Mouse (Mus musculus): Measurements from ENCODE around the gene Wdr4. TPM values are rescaled to one million over a fixed set of nuclear protein-coding genes. Genes with fewer than 3 reads are reported as not detected.
A peak's percentile ranks its signal among the peaks of the same experiment; 100 is the strongest.
"Not testable (repeated sequence)": the region's sequence is repeated elsewhere in the genome, so short reads cannot be mapped to it uniquely, and the experiment has no call there.

Gene Wdr4
- polyA plus RNA-seq, 1 experiment from 2014 or later = 33.4 TPM

DNA sequence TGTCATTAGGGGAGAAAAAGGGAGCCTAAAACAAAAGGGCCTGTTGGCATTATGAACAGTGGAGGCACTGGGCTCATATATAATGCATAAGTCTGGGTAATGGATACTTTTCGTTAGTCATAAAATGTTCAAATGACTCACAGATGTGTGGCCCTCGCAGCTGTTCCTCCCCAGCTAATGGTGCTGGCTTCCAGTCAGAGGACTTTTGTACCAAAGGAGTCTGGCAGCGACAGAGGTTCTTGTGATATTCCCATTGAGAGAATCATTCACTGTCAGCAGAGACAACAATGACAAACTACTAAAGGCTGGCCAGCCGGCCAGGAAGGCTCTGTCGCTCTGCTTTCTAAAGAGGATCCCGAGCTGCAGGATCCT is 21.7 kb upstream of the Wdr4 start:
- Histone ChIP-seq H3K36me3 (ENCODE audit: control insufficient read depth, insufficient read depth, low read length) (no peaks in the 10 kb centered on the region), H3K9ac (ENCODE audit: low read depth, low read length) (0 out of 2 replicates have a peak overlapping the region, but pooled peaks have one; percentile 29), H3K9me3 (ENCODE audit: control insufficient read depth, low read length) (no peaks in the 10 kb centered on the region), H3K27ac (ENCODE audit: low read depth, low read length) (peak overlapping the region; percentile 67), H3K4me3 (ENCODE audit: low read depth, low read length) (no peak overlapping the region), H3K4me1 (replicated peaks; ENCODE audit: control insufficient read depth, insufficient read depth, low read length) (no peaks in the 10 kb centered on the region), H3K4me2 (replicated peaks; ENCODE audit: low read depth, low read length) (no peak overlapping the region), H3K27me3 (ENCODE audit: control insufficient read depth, insufficient read depth, low read length) (no peaks in the 10 kb centered on the region)
- ATAC-seq (ENCODE audit: low FRiP score) (no peak), DNase-seq (ENCODE audit: low spot score) (peak; percentile 34)
- WGBS = 24% methylated on average over 6 of the region's 6 CpGs

DNA sequence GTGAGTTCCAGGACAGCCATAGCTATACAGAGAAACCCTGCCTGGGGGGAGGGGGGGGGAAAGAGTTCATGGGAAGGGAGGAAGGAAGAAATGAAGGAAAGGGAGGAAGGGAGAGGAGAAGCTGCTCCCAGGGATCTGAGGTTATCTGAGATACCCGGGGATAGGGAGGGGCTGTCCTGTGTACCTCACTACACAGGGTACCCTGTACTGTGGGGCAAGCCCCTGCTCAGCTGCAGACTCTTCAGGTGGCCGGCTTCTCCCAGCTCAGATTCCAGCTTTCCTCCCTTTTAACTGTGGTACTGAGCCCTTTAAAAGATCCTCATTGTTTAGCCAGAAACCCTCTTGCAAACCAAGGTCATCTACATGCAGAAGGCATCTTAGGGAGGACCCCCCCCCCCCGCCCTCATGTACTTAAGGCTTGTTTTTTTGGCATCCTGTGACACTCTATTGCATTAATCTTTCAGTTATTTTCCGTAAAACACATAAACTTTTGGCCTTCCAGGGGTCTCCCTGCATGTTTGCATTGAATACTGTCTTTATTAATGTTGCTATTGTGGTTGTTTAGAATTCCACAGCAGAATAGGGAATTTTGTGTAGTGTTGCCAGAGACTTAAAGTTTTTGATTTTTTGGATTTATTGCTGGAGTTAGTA is 21.2 kb upstream of the Wdr4 start:
- no peak overlapping the region for H3K4me3 ChIP-seq (ENCODE audit: low read depth, low read length)
- no peak overlapping the region for H3K4me2 ChIP-seq (replicated peaks; ENCODE audit: low read depth, low read length)
- H3K9me3 ChIP-seq (ENCODE audit: control insufficient read depth, low read length) = no peaks in the 10 kb centered on the region
- H3K9ac ChIP-seq (ENCODE audit: low read depth, low read length) = 0 out of 2 replicates have a peak overlapping the region, but pooled peaks have one; percentile 29
- DNase-seq (ENCODE audit: low spot score) (no peak), ATAC-seq (ENCODE audit: low FRiP score) (no peak)
- peaks cover under 1% of the 10 kb centered on the region; the same call in 1 of the 2 replicates for H3K4me1 ChIP-seq (replicated peaks; ENCODE audit: control insufficient read depth, insufficient read depth, low read length)
- no peaks in the 10 kb centered on the region for H3K27me3 ChIP-seq (ENCODE audit: control insufficient read depth, insufficient read depth, low read length)
- H3K36me3 ChIP-seq (ENCODE audit: control insufficient read depth, insufficient read depth, low read length) = no peaks in the 10 kb centered on the region
- 58% methylated on average over 4 of the region's 4 CpGs for WGBS
- H3K27ac ChIP-seq (ENCODE audit: low read depth, low read length) = peak overlapping the region; percentile 67

DNA sequence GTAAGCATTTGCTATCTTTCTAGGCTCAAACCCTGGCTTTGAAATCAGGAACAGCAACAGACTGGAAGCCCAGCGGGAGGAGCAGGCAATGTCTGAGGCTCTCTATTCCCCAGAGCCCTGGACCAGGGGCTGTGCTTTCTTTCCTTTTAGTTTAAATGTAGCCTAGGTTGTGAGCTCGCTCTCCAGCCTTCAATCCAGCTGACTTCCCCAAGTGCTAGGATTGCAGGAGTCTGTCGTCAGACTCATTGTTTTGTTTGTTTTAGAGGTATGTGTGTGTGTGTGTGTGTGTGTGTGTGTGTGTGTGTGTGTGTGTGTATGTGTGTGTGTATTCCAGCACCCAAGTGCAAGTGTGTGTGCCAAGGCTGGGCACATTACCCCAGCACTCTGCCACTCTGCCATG is 20.3 kb upstream of the Wdr4 start:
- Histone ChIP-seq H3K27ac (ENCODE audit: low read depth, low read length) (no peak overlapping the region), H3K4me2 (replicated peaks; ENCODE audit: low read depth, low read length) (no peak overlapping the region), H3K9me3 (ENCODE audit: control insufficient read depth, low read length) (no peaks in the 10 kb centered on the region), H3K9ac (ENCODE audit: low read depth, low read length) (no peak overlapping the region), H3K4me1 (replicated peaks; ENCODE audit: control insufficient read depth, insufficient read depth, low read length) (peaks cover 5% of the 10 kb centered on the region), H3K27me3 (ENCODE audit: control insufficient read depth, insufficient read depth, low read length) (no peaks in the 10 kb centered on the region), H3K36me3 (ENCODE audit: control insufficient read depth, insufficient read depth, low read length) (no peaks in the 10 kb centered on the region), H3K4me3 (ENCODE audit: low read depth, low read length) (no peak overlapping the region)
- ATAC-seq (ENCODE audit: low FRiP score) = no peak
- WGBS = 57% methylated on average over 3 of the region's 3 CpGs
- no peak for DNase-seq (ENCODE audit: low spot score)

DNA sequence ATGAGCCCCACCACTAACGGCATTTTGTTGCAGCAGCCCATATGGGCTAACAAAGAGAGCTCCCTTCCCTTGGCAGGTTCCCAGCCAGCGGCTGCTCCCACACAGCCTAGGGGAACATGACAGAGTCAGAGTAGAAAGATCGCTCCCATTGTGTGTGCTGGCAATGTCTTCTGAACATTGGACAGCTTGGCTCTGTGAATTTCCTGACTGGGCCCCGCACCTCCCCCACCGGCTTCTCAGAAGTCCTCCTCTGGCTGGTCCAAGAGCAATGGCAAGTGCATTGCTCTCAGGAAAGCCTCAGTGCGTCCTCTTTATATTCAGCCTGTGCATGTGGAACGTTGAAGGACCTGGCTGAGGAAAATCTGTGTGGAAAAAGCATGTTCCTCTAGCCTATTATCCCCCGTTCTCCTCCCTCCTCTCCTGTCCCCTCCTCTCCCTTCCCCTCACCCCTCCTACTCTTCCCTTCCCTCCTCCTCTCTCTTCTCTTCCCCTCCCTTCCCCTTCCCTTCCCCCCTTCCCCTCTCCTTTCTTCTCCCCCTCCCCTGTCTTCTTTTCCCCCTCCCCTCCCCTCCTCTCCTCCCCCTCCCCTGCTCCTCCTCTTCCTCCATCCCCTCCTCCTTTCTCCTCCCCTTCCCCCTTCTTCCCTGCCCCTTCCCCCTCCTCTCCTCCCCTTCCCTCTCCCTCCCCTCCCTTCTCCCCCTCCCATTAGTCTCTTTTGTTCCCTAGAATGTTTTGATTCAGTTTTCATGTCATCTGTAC is 16.3 kb upstream of the Wdr4 start:
- no peaks in the 10 kb centered on the region for H3K36me3 ChIP-seq (ENCODE audit: control insufficient read depth, insufficient read depth, low read length)
- H3K9me3 ChIP-seq (ENCODE audit: control insufficient read depth, low read length) = no peaks in the 10 kb centered on the region
- peak; percentile 75 for ATAC-seq (ENCODE audit: low FRiP score)
- peak; percentile 55 for DNase-seq (ENCODE audit: low spot score)
- H3K4me3 ChIP-seq (ENCODE audit: low read depth, low read length) = no peak overlapping the region
- no peaks in the 10 kb centered on the region for H3K27me3 ChIP-seq (ENCODE audit: control insufficient read depth, insufficient read depth, low read length)
- H3K4me2 ChIP-seq (replicated peaks; ENCODE audit: low read depth, low read length) = peak overlapping the region; percentile 5; the same call in 1 of the 2 replicates
- peaks cover 5% of the 10 kb centered on the region for H3K4me1 ChIP-seq (replicated peaks; ENCODE audit: control insufficient read depth, insufficient read depth, low read length)
- WGBS = 33% methylated on average over 8 of the region's 8 CpGs
- H3K27ac ChIP-seq (ENCODE audit: low read depth, low read length) = peak overlapping the region; percentile 84
- H3K9ac ChIP-seq (ENCODE audit: low read depth, low read length) = peak overlapping the region; percentile 43

DNA sequence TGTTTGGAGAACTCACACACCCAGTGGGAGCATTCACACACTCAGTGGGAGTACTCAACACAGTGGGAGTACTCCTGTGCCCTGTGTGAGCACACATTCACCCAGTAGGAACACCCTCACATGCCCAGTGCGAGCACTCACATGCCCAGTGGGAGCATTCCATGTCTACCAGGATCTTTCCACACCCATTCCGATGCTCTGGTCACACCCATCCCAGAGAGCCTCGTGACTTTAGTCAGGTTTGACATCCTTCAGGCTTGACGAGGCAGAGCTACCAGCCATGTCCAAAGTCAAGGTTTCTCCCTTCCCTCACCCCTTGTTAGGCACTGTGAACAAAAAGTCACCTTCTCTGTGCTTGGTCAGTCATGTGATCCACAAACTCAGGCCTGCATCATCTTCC is 15.6 kb upstream of the Wdr4 start:
- peaks cover 5% of the 10 kb centered on the region for H3K4me1 ChIP-seq (replicated peaks; ENCODE audit: control insufficient read depth, insufficient read depth, low read length)
- ATAC-seq (ENCODE audit: low FRiP score) (peak; percentile 33), DNase-seq (ENCODE audit: low spot score) (no peak)
- H3K27ac ChIP-seq (ENCODE audit: low read depth, low read length) = peak overlapping the region; percentile 84
- H3K9me3 ChIP-seq (ENCODE audit: control insufficient read depth, low read length) = no peaks in the 10 kb centered on the region
- no peaks in the 10 kb centered on the region for H3K36me3 ChIP-seq (ENCODE audit: control insufficient read depth, insufficient read depth, low read length)
- no peaks in the 10 kb centered on the region for H3K27me3 ChIP-seq (ENCODE audit: control insufficient read depth, insufficient read depth, low read length)
- H3K4me3 ChIP-seq (ENCODE audit: low read depth, low read length) = no peak overlapping the region
- no peak overlapping the region for H3K4me2 ChIP-seq (replicated peaks; ENCODE audit: low read depth, low read length)
- WGBS = 76% methylated on average over 4 of the region's 4 CpGs
- no peak overlapping the region for H3K9ac ChIP-seq (ENCODE audit: low read depth, low read length)

DNA sequence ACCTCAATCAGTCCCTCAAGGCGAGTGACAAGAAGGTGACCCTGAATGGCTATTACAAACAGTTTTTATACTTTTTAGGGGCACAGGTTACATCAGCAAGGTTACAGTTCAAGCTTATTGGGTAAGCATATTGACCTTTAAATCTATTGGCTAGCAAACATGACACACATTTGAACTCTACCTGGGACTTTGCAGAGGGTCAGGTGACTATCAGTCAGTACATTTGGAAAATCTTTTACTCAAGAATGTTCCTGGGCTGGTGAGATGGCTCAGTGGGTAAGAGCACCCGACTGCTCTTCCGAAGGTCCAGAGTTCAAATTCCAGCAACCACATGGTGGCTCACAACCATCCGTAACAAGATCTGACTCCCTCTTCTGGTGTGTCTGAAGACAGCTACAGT is 12.6 kb upstream of the Wdr4 start:
- H3K4me1 ChIP-seq (replicated peaks; ENCODE audit: control insufficient read depth, insufficient read depth, low read length); H3K36me3 ChIP-seq (ENCODE audit: control insufficient read depth, insufficient read depth, low read length); DNase-seq (ENCODE audit: low spot score); H3K9ac ChIP-seq (ENCODE audit: low read depth, low read length); H3K4me3 ChIP-seq (ENCODE audit: low read depth, low read length); H3K9me3 ChIP-seq (ENCODE audit: control insufficient read depth, low read length); H3K27me3 ChIP-seq (ENCODE audit: control insufficient read depth, insufficient read depth, low read length); H3K4me2 ChIP-seq (replicated peaks; ENCODE audit: low read depth, low read length); H3K27ac ChIP-seq (ENCODE audit: low read depth, low read length); ATAC-seq (ENCODE audit: low FRiP score): not testable (repeated sequence)
- WGBS = 84% methylated on average over 3 of the region's 4 CpGs

DNA sequence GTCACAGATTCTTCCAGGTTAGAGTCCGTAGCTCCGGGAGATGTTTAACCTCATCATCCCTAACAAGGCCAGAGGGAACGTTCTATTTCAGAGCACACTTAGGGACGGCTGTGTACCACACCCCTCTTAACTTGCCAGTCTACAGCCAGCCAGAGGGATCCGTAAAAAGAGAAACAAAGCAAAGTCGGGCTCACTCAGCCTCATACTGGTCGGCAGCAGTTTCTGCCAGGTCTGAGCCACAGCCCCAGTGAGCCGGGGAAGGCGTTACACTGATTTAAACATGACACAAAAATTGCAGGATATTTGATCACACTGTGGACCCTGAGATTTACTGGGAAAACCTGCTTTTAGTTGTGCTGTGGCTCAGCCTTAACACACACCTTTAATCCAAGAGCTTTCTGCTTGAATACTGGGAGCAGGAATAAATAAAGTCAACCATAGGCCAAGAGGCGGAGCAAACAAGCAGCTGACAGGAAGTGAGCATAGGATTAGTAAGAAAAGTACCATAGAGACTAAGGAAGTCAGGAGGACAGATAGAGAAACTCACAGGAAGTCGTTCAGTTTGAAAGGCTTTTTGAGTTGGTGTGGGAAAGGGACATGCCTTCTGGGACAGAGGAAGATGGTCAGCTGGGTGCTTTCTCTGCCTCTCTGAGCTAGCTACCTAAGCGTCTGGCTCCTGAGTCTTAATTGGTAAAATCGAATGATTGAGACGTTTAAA is 11.8 kb upstream of the Wdr4 start:
- no peak overlapping the region for H3K27ac ChIP-seq (ENCODE audit: low read depth, low read length)
- no peak overlapping the region for H3K4me3 ChIP-seq (ENCODE audit: low read depth, low read length)
- H3K9ac ChIP-seq (ENCODE audit: low read depth, low read length) = no peak overlapping the region
- ATAC-seq (ENCODE audit: low FRiP score) (no peak), DNase-seq (ENCODE audit: low spot score) (no peak)
- 86% methylated on average over 14 of the region's 14 CpGs for WGBS
- H3K4me2 ChIP-seq (replicated peaks; ENCODE audit: low read depth, low read length) = no peak overlapping the region
- 0 out of 2 replicates have a peak, but pooled peaks cover 6% of the 10 kb centered on the region for H3K36me3 ChIP-seq (ENCODE audit: control insufficient read depth, insufficient read depth, low read length)
- no peaks in the 10 kb centered on the region for H3K27me3 ChIP-seq (ENCODE audit: control insufficient read depth, insufficient read depth, low read length)
- H3K4me1 ChIP-seq (replicated peaks; ENCODE audit: control insufficient read depth, insufficient read depth, low read length) = peaks cover 5% of the 10 kb centered on the region
- no peaks in the 10 kb centered on the region for H3K9me3 ChIP-seq (ENCODE audit: control insufficient read depth, low read length)

DNA sequence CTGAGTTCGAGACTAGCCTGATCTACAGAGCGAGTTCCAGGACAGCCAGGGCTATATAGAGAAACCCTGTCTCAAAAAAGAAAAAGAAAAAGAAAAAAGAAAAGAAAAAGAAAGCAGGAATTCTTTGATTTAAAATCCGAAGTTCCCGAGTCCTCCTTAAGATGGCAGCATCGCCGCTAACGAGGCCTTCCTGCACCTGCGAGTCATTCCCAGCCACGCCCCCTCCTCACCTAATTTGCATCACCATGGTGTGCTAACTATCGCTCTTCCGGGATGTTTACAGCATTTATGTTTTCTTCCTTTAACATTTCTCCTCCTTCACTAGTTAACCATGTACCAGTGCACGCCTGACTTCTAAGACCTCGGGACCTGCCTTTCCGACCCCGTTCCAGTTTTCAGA is 9.5 kb upstream of the Wdr4 start:
- Histone ChIP-seq H3K36me3 (ENCODE audit: control insufficient read depth, insufficient read depth, low read length) (0 out of 2 replicates have a peak, but pooled peaks cover 6% of the 10 kb centered on the region), H3K4me1 (replicated peaks; ENCODE audit: control insufficient read depth, insufficient read depth, low read length) (no peaks in the 10 kb centered on the region), H3K9me3 (ENCODE audit: control insufficient read depth, low read length) (no peaks in the 10 kb centered on the region), H3K9ac (ENCODE audit: low read depth, low read length) (no peak overlapping the region), H3K4me2 (replicated peaks; ENCODE audit: low read depth, low read length) (no peak overlapping the region), H3K4me3 (ENCODE audit: low read depth, low read length) (no peak overlapping the region), H3K27me3 (ENCODE audit: control insufficient read depth, insufficient read depth, low read length) (no peaks in the 10 kb centered on the region), H3K27ac (ENCODE audit: low read depth, low read length) (no peak overlapping the region)
- WGBS = 28% methylated on average over 15 of the region's 15 CpGs
- no peak for ATAC-seq (ENCODE audit: low FRiP score)
- peak; percentile 69 for DNase-seq (ENCODE audit: low spot score)
